Comparison of ENCODE assay signal across 14 mouse cellular contexts in the genomic region with DNA sequence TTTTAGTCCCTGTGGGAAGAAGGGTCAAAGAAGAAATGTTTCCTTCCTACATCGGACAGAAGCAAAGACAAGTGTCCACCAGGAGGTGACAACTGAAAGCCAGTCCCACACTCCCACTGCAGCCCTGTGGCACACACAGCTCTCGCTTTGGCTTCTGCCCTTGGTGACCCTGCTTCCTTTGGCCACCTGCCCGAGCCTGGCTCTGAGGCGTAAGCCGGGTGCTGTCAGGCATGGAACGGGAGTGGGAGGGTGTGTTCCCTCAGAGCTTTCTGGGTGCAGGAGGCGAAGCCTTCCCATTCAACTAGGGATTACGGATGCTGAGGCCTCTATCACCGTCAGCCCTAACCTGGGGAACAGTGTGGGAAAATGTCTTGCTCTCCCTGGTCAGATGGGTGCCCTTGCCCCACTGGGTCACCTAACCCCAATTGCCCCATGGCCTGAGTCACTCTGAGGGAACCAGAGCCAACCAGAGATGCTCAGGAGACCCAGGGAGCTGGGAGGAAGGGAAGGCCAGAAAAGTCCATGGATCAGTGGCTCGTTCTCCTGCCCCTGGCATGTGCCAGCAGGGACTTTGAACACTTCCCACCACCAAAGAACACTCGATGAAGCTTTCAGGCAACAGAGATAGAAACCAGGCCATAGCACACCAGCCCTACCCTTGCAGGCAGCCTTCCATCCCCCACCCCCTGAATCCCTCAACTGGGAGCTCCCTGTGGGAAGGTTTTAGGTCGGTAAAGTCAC. TPM values are rescaled to one million over a fixed set of nuclear protein-coding genes. Genes with fewer than 3 reads are reported as not detected.
DNase-seq lines count a peak whose midpoint lies in the region; ATAC-seq and TF ChIP-seq lines count a peak whose summit lies in the region.
"Had no signal": no experiment of that assay in that cellular context is flagged by ENCODE, and none has a peak within 500 bp of the region (broad histone marks: within the 10 kb centered on the region; RNA-seq: fewer than 3 reads in every experiment).

No protein-coding gene starts in this region.

- no peak for DNase-seq in heart, postnatal 25 days (ENCODE audit: low spot score)
- DNase-seq in adrenal gland, adult 8-10 months = peak; percentile 42
- peak; percentile 92 for DNase-seq in kidney, adult 2 months
- DNase-seq in ovary, postnatal 14 days (ENCODE audit: low spot score) = peak; percentile 47
- no peak for DNase-seq in c-Kit-positive CD71-positive TER-119-positive erythroid progenitor cells, embryonic 14.5 days (ENCODE audit: low spot score)
- no peak for DNase-seq in right cerebral cortex, postnatal 14 days
- DNase-seq: cerebellum, adult 9-10 months; gastrocnemius, postnatal 14 days had no signal

- no peak for TF ChIP-seq POLR2A in kidney, adult 2 months (IDR thresholded peaks at IDR 0.05; ENCODE audit: low read depth, low read length)

- WGBS in heart, embryonic 12.5 days = 69% methylated on average over 12 of the region's 12 CpGs
- WGBS in kidney, adult 2 months = 24% methylated on average over 12 of the region's 12 CpGs
- WGBS in intestine, postnatal 0 days = 65% methylated on average over 12 of the region's 12 CpGs

- TF ChIP-seq CTCF in kidney, adult 2 months (conservative IDR thresholded peaks at IDR 0.05; ENCODE audit: insufficient read depth, insufficient read length, low read depth, low read length) = peak; percentile 26; the same call in 1 of the 2 replicates
- TF ChIP-seq CTCF in intestine, postnatal 0 days (IDR thresholded peaks at IDR 0.05; ENCODE audit: low read depth) = no peak

- H3K27me3 ChIP-seq in heart, embryonic 12.5 days (replicated peaks) = peaks cover 48% of the 10 kb centered on the region
- H3K27me3 ChIP-seq in kidney, adult 2 months (replicated peaks; ENCODE audit: control insufficient read depth, insufficient read depth, low read length) = no peaks in the 10 kb centered on the region
- H3K27me3 ChIP-seq in intestine, postnatal 0 days (replicated peaks; ENCODE audit: control insufficient read depth, insufficient read depth, low read length) = no peaks in the 10 kb centered on the region; the same call in 1 of the 2 replicates

- H3K9ac ChIP-seq in heart, embryonic 12.5 days = no peak overlapping the region
- H3K9ac ChIP-seq in intestine, postnatal 0 days (ENCODE audit: low read depth, low read length) = no peak overlapping the region
- H3K9ac ChIP-seq: hindbrain, embryonic 15.5 days; lung, embryonic 15.5 days had no signal

- no peaks in the 10 kb centered on the region for H3K36me3 ChIP-seq in heart, embryonic 12.5 days
- no peaks in the 10 kb centered on the region for H3K36me3 ChIP-seq in kidney, adult 2 months (ENCODE audit: control insufficient read depth, insufficient read depth, low read length)
- H3K36me3 ChIP-seq in intestine, postnatal 0 days (ENCODE audit: control insufficient read depth, insufficient read depth) = no peaks in the 10 kb centered on the region
- H3K36me3 ChIP-seq: hindbrain, embryonic 15.5 days; lung, embryonic 15.5 days had no signal

- intact Hi-C loops in heart, postnatal 25 days (cut with DNase I) = no loop called here

- H3K4me2 ChIP-seq in heart, embryonic 12.5 days = no peak overlapping the region
- H3K4me2 ChIP-seq in intestine, postnatal 0 days (replicated peaks; ENCODE audit: low read depth) = no peak overlapping the region
- H3K4me2 ChIP-seq: hindbrain, embryonic 15.5 days; lung, embryonic 15.5 days had no signal

- H3K4me1 ChIP-seq in heart, embryonic 12.5 days (replicated peaks) = peaks cover 19% of the 10 kb centered on the region
- H3K4me1 ChIP-seq in kidney, adult 2 months (ENCODE audit: control insufficient read depth, insufficient read depth, low read length) = no peaks in the 10 kb centered on the region; the same call in 1 of the 2 replicates
- no peaks in the 10 kb centered on the region for H3K4me1 ChIP-seq in intestine, postnatal 0 days (replicated peaks; ENCODE audit: control insufficient read depth, insufficient read depth, low read length)

- ATAC-seq in heart, embryonic 12.5 days (ENCODE audit: insufficient number of reproducible peaks, low FRiP score) = 0 out of 2 replicates have a peak, but pooled peaks have one; percentile 17
- no peak for ATAC-seq in intestine, postnatal 0 days

- no peaks in the 10 kb centered on the region for H3K9me3 ChIP-seq in heart, embryonic 12.5 days (replicated peaks)
- no peaks in the 10 kb centered on the region for H3K9me3 ChIP-seq in intestine, postnatal 0 days (ENCODE audit: control insufficient read depth)
- H3K9me3 ChIP-seq: hindbrain, embryonic 15.5 days; lung, embryonic 15.5 days had no signal

- no peak overlapping the region for H3K4me3 ChIP-seq in heart, embryonic 12.5 days
- no peak overlapping the region for H3K4me3 ChIP-seq in kidney, adult 2 months (ENCODE audit: insufficient read depth, low read depth, low read length)
- no peak overlapping the region for H3K4me3 ChIP-seq in intestine, postnatal 0 days (ENCODE audit: low read depth, low read length)
- H3K4me3 ChIP-seq: hindbrain, embryonic 15.5 days; lung, embryonic 15.5 days had no signal

- no peak overlapping the region for H3K27ac ChIP-seq in heart, embryonic 12.5 days (ENCODE audit: poor library complexity, severe bottlenecking)
- H3K27ac ChIP-seq in kidney, adult 2 months (ENCODE audit: insufficient read depth, low read depth, low read length) = no peak overlapping the region
- H3K27ac ChIP-seq in intestine, postnatal 0 days (ENCODE audit: low read depth, low read length) = no peak overlapping the region
- H3K27ac ChIP-seq: hindbrain, embryonic 15.5 days; lung, embryonic 15.5 days had no signal

RNA-seq across cellular contexts. Expression of gene Krt4, which starts 3.0 kb away (rescaled TPM):
- not detected in 2 replicates for polyA plus RNA-seq in heart, embryonic 12.5 days (2016; fragmentation: Nextera tagmentation; extraction: Ambion mirVana)
- not detected for total RNA-seq in heart, postnatal 25 days (2021)
- total RNA-seq in adrenal gland, adult 8-10 months (2022) = not detected
- polyA plus RNA-seq in kidney, adult 2 months (2012; rRNA removed) = 0.18 TPM in 1 of 2 replicates, not detected in the other
- polyA plus RNA-seq in intestine, postnatal 0 days (2015; fragmentation: Nextera tagmentation; extraction: Ambion mirVana) = 0.17 TPM in 1 of 2 replicates, not detected in the other
- total RNA-seq: CH12.LX had no signal
- polyA plus RNA-seq: midbrain, postnatal 0 days had no signal

RNA-seq across cellular contexts. Expression of gene Krt79, which starts 12.6 kb away (rescaled TPM):
- 1.2 and 1.6 TPM in 2 replicates for polyA plus RNA-seq in heart, embryonic 12.5 days (2016; fragmentation: Nextera tagmentation; extraction: Ambion mirVana)
- not detected for total RNA-seq in heart, postnatal 25 days (2021)
- 1 to 10 TPM in 1 of 4 experiments, under 1 TPM in 3; 0.37 to 2.0 (median 0.57) TPM for total RNA-seq in adrenal gland, adult 8-10 months (2022)
- polyA plus RNA-seq in kidney, adult 2 months (2012; rRNA removed) = 0.33 and 0.37 TPM in 2 replicates
- polyA plus RNA-seq in intestine, postnatal 0 days (2015; fragmentation: Nextera tagmentation; extraction: Ambion mirVana) = 0.21 and 0.27 TPM in 2 replicates
- total RNA-seq: CH12.LX; gastrocnemius, postnatal 14 days had no signal

RNA-seq across cellular contexts. Expression of gene Krt78, which starts 26.6 kb away (rescaled TPM):
- not detected in 2 replicates for polyA plus RNA-seq in heart, embryonic 12.5 days (2016; fragmentation: Nextera tagmentation; extraction: Ambion mirVana)
- total RNA-seq in heart, postnatal 25 days (2021) = not detected
- total RNA-seq in adrenal gland, adult 8-10 months (2022) = not detected
- 0.02 TPM in 1 of 2 replicates, not detected in the other for polyA plus RNA-seq in kidney, adult 2 months (2012; rRNA removed)
- polyA plus RNA-seq in intestine, postnatal 0 days (2015; fragmentation: Nextera tagmentation; extraction: Ambion mirVana) = 0.03 and 0.07 TPM in 2 replicates
- total RNA-seq: CH12.LX; gastrocnemius, postnatal 14 days had no signal
- polyA plus RNA-seq: hindbrain, embryonic 15.5 days; midbrain, postnatal 0 days had no signal

RNA-seq across cellular contexts. Expression of gene Krt76, which starts 34.8 kb away (rescaled TPM):
- not detected in 2 replicates for polyA plus RNA-seq in heart, embryonic 12.5 days (2016; fragmentation: Nextera tagmentation; extraction: Ambion mirVana)
- total RNA-seq in heart, postnatal 25 days (2021) = not detected
- under 1 TPM in 2 of 4 experiments, not detected in 2; 0.29 to 0.31 TPM for total RNA-seq in adrenal gland, adult 8-10 months (2022)
- not detected in 2 replicates for polyA plus RNA-seq in kidney, adult 2 months (2012; rRNA removed)
- not detected in 2 replicates for polyA plus RNA-seq in intestine, postnatal 0 days (2015; fragmentation: Nextera tagmentation; extraction: Ambion mirVana)
- total RNA-seq: CH12.LX; gastrocnemius, postnatal 14 days; midbrain, postnatal 0 days had no signal
- polyA plus RNA-seq: hindbrain, embryonic 15.5 days; lung, embryonic 15.5 days; midbrain, postnatal 0 days had no signal

RNA-seq across cellular contexts. Expression of gene Krt77, which starts 58.0 kb away (rescaled TPM):
- polyA plus RNA-seq in heart, embryonic 12.5 days (2016; fragmentation: Nextera tagmentation; extraction: Ambion mirVana) = not detected in 2 replicates
- total RNA-seq in heart, postnatal 25 days (2021) = not detected
- not detected for total RNA-seq in adrenal gland, adult 8-10 months (2022)
- polyA plus RNA-seq in kidney, adult 2 months (2012; rRNA removed) = not detected in 2 replicates
- not detected in 2 replicates for polyA plus RNA-seq in intestine, postnatal 0 days (2015; fragmentation: Nextera tagmentation; extraction: Ambion mirVana)
- total RNA-seq: CH12.LX; gastrocnemius, postnatal 14 days had no signal
- polyA plus RNA-seq: lung, embryonic 15.5 days had no signal

Comparison
In these comparisons a context has a peak if more than half of its experiments do, and no peak if none do; other contexts are left out.
1. DNase-seq: peak in adrenal gland, adult 8-10 months (single experiment), kidney, adult 2 months (single experiment) and ovary, postnatal 14 days (single experiment); none in heart, postnatal 25 days (single experiment), c-Kit-positive CD71-positive TER-119-positive erythroid progenitor cells, embryonic 14.5 days (single experiment) and right cerebral cortex, postnatal 14 days (single experiment).